Mouse (Mus musculus) 3134 (cell line): ENCODE measurements around the gene Ngdn.
"Not testable (repeated sequence)": the region's sequence is repeated elsewhere in the genome, so short reads cannot be mapped to it uniquely, and the experiment has no call there.

Source experiments
- DNase-seq: peaks from one replicate; pipeline ENCODE4 v3.0.0-alpha.2; 2011; ENCODE audit warnings: low spot score; ENCODE audit not compliant: insufficient read length; ENCODE audit errors: extremely low read depth

Gene Ngdn

GRCm38 (mm10) chr14:54998680-54999079 lies 16.6 kb upstream of the Ngdn start:
- DNase-seq, result no peak

GRCm38 (mm10) chr14:54999868-55000267 lies 15.4 kb upstream of the Ngdn start:
- not testable (repeated sequence) for DNase-seq

- DNase-seq, result no peak
Observed at GRCm38 (mm10) chr14:55000814-55001213, 14.4 kb upstream of the Ngdn start.

- DNase-seq, result no peak
Observed at GRCm38 (mm10) chr14:55001446-55001845, 13.8 kb upstream of the Ngdn start.

GRCm38 (mm10) chr14:55001938-55002686 lies 13.1 kb upstream of the Ngdn start:
- DNase-seq, result no peak

- no peak for DNase-seq
Observed at GRCm38 (mm10) chr14:55002687-55003120, 12.6 kb upstream of the Ngdn start.

- no peak for DNase-seq
Observed at GRCm38 (mm10) chr14:55003878-55004855, 11.1 kb upstream of the Ngdn start.

GRCm38 (mm10) chr14:55005506-55005905 lies 9.7 kb upstream of the Ngdn start:
- no peak for DNase-seq

GRCm38 (mm10) chr14:55005967-55006366 lies 9.3 kb upstream of the Ngdn start:
- no peak for DNase-seq

GRCm38 (mm10) chr14:55006541-55006940 lies 8.7 kb upstream of the Ngdn start:
- no peak for DNase-seq

- no peak for DNase-seq
Observed at GRCm38 (mm10) chr14:55007120-55007908, 7.9 kb upstream of the Ngdn start.

GRCm38 (mm10) chr14:55008417-55008816 lies 6.8 kb upstream of the Ngdn start:
- DNase-seq, result no peak

GRCm38 (mm10) chr14:55011116-55011515 lies 4.1 kb upstream of the Ngdn start:
- no peak for DNase-seq

- DNase-seq, result no peak
Observed at GRCm38 (mm10) chr14:55014591-55014990, 663 bp upstream of the Ngdn start.

- no peak for DNase-seq
Observed at GRCm38 (mm10) chr14:55015767-55016111, 485 bp downstream of the Ngdn start.

- no peak for DNase-seq
Observed at GRCm38 (mm10) chr14:55016876-55017275, 1.6 kb downstream of the Ngdn start.

GRCm38 (mm10) chr14:55020394-55020793 lies 5.1 kb downstream of the Ngdn start:
- DNase-seq, result no peak

- no peak for DNase-seq
Observed at GRCm38 (mm10) chr14:55023011-55023410, 7.8 kb downstream of the Ngdn start.

GRCm38 (mm10) chr14:55024236-55024635 lies 9.0 kb downstream of the Ngdn start:
- DNase-seq, result peak; percentile 10

- no peak for DNase-seq
Observed at GRCm38 (mm10) chr14:55025527-55025926, 10.3 kb downstream of the Ngdn start.

- no peak for DNase-seq
Observed at GRCm38 (mm10) chr14:55027251-55027650, 12.0 kb downstream of the Ngdn start.
